Mouse (Mus musculus): Measurements from ENCODE around the gene Prox1. TPM values are rescaled to one million over a fixed set of nuclear protein-coding genes. Genes with fewer than 3 reads are reported as not detected.

Gene Prox1
- total RNA-seq (2021): 1 to 10 TPM; 8.5 to 9.0 TPM
- long read RNA-seq, experiment 1, partial matches to known transcripts: 0 of 2 reads
- long read RNA-seq, experiment 1, other reads (novel, unspliced or antisense): 2 of 2 reads
- long read RNA-seq, experiment 2, full-length matches to known transcripts: 1 of 3 reads
- long read RNA-seq, experiment 2, partial matches to known transcripts: 1 of 3 reads
- long read RNA-seq, experiment 2, other reads (novel, unspliced or antisense): 1 of 3 reads

DNA sequence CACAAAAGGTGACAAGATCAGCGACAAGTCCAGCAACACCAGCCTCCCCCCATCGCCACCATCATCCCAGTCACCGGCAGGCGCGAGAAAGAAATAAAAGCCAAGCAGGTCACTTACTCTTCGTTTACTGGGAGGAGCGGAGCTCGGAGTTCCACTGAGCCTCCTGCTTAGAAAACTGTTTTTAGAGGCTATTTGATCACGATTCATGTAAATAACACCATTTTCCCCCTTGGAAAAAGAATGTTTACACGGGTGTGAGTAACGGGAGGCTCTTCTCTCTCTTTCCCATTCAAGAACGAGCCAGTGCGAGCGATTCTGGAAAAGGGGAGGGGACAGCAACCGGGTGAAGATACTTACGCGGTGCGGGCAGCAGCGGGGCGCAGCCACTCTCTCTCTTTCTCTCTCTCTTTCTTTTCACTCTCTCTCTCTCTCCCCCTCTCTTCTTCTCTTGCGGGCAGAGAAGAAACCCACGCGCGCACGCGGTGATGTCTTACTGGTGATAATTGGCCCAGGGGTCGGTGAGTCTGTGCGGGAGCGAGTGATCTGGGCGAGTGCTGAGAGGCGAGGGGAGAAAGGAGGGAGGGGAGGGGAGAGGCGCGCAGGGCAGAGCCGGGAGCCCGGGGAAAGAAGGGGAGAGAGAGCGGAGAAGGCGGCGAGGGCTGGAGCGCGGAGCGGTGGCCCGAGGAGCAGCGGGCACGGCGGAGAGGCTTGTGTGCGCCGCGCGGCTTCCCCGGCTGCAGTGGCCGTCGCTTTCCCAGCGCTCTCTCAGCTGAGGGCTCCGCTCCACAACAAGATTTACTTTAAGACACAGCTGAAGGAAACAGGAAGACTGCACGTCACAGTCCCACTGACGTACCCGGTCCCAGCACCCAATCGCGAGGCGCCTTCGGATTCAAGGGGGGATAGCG is at the start of gene Prox1:
Gene Prox1 (minus strand): TSS at position 804 of the 908 bp plus-strand sequence.
- DNase-seq (ENCODE audit: low spot score in 2 of 2): peak; percentile 53 to 59

DNA sequence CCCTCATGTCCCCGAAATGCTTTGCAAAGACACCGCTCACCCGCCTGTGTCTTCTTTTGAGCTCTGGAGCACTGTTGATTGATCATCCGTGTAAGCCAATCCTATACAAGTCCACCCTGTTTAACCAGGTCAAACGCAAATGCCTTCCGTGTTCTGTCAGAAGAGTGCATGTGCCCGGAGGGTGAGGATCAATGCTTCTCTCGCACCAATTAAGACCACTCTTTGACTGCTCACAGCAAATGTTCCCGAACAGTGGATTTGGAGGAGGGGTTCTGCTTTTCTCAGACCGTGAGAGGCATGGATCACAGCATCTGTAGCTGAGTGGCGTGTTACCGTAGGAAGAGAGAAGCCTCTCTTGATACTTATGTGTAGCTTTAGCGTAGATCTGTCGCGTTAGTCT is 46.1 kb upstream of the Prox1 start:
- no peak for DNase-seq (ENCODE audit: low spot score in 2 of 2)

DNA sequence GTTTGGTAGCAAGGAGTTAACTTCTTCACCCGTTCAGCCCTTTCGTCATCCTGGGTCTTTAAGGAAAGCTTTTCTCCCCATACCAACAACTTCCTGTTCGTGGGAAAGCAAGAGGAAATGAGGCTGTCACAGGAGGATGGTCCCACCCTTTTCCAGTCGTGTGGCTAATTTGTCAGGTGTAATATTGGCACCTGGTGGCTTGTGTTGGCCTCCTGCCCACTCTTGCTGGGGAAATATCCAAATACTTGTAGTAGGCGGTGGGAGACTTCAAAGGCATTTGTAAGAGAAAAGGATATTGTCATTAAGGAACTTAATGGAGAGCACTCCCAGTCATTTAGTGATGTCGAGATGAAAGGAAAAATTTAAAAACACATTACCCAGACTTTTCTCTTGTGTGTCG is 44.1 kb upstream of the Prox1 start:
- no peak for DNase-seq (ENCODE audit: low spot score in 2 of 2)

- peak; percentile 7 to 26 for DNase-seq (ENCODE audit: low spot score in 2 of 2)
Measured at GRCm38 (mm10) chr1:190213175-190213574, 42.7 kb upstream of the Prox1 start.

GRCm38 (mm10) chr1:190207246-190207645 is 36.7 kb upstream of the Prox1 start:
- no peak for DNase-seq (ENCODE audit: low spot score in 2 of 2)

- no peak for DNase-seq (ENCODE audit: low spot score in 2 of 2)
Measured at GRCm38 (mm10) chr1:190205691-190206090, 35.2 kb upstream of the Prox1 start.

DNA sequence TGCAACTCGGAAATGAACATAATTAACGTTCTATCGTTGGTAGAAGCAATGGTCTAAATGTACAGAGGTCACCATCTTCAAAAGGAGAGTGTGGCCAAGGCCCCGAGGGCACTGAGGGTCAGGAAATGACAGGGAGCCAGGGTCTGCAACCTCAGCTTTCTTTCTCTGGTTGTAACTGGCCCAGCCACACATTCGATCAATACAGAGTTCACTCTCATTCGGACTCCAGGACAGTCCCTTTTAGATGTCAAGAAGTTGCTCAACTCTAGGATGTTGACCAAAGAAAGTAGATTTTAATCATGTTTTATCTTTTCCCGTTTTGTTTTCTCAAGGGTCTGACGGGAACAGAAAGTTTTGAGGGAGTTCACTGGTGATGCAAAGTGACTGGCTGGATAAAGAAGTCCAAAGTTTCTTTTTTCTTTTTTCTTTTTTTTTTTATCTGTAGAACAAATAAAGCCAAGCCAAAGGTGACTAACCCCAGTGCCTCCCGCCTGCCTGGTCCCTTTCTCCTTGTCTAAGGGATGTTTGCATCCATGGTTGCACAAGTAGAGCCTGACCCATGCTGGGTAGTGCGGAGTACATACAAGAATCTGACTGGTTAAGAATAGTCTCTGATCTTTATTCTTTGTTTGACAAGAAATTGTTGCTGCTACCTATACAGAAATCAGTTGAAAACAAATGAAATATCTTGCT is 34.0 kb upstream of the Prox1 start:
- DNase-seq (ENCODE audit: low spot score in 2 of 2): no peak

DNA sequence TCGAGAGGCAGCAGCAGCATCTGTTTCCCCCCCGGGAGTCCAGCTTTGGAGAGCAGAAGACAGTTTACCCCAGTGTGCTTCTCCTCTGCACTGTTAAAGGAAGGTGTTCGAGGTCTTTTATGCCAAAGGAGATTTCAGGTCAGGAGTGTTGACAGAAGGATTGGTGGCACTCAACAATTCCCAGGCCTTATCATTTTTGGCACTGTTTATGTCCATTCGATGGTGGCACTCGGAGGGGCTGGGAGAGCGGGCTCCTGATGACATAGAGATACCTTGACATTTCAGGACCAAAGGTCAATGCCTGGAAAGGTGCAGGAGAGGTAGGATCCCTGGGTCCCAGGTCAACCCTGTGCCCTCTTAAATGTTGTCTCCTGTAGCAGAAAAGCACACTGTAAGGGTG is 31.2 kb upstream of the Prox1 start:
- DNase-seq (ENCODE audit: low spot score in 2 of 2): no peak

DNA sequence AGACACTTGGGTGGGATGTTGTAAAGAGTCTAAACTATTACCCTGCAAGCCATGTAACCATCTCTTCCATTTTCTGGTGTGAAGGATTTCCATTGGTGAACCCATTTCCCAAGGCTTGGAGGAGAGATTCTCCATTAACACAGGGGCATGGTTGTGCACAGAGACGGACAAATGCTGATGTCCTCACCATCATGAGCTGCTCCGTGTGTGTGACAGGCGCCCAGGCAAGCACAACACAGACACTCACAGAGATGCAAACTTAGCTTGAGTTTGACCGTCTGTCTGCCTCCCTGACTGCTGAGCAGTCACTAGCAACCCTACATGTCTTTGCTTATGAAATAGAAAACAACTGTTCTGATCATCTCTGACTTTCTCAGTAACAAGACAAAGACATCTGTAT is 30.5 kb upstream of the Prox1 start:
- DNase-seq (ENCODE audit: low spot score in 2 of 2): no peak

DNA sequence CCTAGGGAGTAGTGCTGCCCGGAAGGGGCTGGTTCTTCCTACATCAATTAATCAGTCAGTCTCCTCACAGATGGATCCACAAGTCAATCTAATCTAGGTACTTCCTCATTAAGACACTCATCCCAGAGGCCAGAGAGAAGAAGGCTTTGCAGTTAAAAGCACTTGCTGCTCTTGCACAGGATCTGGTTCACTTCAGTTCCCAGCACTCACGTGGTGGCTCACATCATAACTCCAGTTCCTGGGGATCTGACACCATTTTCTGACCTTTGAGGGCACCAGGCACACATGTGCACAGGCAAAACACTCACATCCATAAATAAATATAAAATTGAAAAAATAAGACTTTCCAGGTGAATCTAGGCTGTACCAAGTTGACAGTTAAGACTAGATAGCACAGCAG is 27.7 kb upstream of the Prox1 start:
- no peak for DNase-seq (ENCODE audit: low spot score in 2 of 2)

- no peak for DNase-seq (ENCODE audit: low spot score in 2 of 2)
Measured at GRCm38 (mm10) chr1:190192011-190192410, 21.5 kb upstream of the Prox1 start.

DNA sequence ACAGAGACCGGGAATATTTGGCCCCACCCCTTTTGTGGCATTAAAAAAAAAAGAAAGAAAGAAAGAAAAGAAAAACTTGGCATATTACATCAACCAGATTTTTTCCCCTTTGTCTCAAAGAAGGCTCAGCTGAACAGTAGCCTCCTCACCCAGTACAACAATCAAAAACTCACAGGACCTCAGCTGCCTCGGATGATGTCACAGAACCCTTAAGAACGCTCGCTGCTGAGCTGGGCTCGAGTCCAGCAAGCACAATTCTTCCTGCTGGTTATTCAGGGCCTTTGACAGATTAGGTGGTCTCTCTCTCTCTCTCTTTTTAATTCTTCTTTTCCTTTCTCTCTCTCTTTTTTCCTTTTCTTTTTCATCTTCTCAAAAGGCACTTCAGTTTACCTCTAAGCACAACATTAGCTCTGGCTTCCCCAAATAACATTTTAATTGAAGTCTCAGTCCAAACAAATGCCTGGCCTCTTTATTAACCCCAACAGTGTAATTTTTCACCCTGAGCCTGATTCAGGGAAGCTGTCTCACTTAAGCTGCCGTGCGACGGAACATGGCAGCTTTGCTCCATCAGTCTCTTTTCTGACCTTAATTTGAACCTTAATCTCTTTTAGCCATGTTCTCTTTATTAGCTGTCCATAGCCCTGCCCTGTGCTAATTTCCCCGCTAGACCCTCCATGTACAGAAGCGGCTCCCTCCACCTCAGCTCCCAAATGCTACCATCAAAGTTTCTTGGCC is 19.9 kb upstream of the Prox1 start:
- no peak for DNase-seq (ENCODE audit: low spot score in 2 of 2)

- DNase-seq (ENCODE audit: low spot score in 2 of 2): no peak
Measured at GRCm38 (mm10) chr1:190189125-190189524, 18.6 kb upstream of the Prox1 start.

DNA sequence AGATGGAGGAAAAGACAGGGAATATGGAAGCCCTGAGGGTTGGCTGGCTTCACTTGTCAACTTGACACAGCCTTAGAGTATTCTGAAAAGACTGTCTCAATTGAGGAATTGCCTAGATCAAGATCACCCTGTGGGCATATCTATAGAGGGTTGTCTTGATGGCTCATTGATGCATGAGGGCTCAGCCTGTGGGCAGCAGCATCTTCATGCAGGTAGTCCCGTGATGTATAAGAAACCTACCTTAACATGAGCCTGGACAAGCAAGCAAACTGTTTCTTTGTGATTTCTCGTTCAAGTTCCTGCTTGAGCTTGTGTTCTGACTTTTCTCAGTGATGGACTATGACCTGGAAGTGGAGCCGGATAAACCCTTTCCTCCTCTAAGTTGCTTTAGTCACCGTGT is 15.8 kb upstream of the Prox1 start:
- no peak for DNase-seq (ENCODE audit: low spot score in 2 of 2)

- DNase-seq (ENCODE audit: low spot score in 2 of 2): no peak
Measured at GRCm38 (mm10) chr1:190185284-190185683, 14.8 kb upstream of the Prox1 start.

GRCm38 (mm10) chr1:190183574-190183973 is 13.1 kb upstream of the Prox1 start:
- DNase-seq (ENCODE audit: low spot score in 2 of 2): no peak

DNA sequence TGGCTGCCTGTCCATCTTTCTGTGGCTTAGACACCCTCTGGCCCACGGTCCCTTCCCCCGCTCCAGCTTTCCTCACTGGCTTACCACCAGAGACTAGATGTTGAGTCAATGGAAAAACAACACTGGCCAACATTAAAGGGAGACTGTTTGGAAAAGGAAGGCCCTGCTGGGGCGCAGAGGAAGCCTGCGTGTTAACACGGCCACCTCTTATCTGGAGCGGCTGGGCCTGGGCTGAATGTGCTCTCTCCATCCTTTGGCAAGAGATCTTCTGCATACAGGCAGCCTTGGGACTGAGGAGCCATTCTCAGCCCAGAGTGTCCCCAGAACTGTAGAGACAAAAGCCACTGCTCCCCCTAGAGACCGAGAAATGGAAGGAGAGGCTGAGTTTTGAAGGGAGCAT is 11.3 kb upstream of the Prox1 start:
- no peak for DNase-seq (ENCODE audit: low spot score in 2 of 2)

- DNase-seq (ENCODE audit: low spot score in 2 of 2): no peak
Measured at GRCm38 (mm10) chr1:190180861-190181260, 10.3 kb upstream of the Prox1 start.

- no peak for DNase-seq (ENCODE audit: low spot score in 2 of 2)
Measured at GRCm38 (mm10) chr1:190176961-190177360, 6.4 kb upstream of the Prox1 start.

DNA sequence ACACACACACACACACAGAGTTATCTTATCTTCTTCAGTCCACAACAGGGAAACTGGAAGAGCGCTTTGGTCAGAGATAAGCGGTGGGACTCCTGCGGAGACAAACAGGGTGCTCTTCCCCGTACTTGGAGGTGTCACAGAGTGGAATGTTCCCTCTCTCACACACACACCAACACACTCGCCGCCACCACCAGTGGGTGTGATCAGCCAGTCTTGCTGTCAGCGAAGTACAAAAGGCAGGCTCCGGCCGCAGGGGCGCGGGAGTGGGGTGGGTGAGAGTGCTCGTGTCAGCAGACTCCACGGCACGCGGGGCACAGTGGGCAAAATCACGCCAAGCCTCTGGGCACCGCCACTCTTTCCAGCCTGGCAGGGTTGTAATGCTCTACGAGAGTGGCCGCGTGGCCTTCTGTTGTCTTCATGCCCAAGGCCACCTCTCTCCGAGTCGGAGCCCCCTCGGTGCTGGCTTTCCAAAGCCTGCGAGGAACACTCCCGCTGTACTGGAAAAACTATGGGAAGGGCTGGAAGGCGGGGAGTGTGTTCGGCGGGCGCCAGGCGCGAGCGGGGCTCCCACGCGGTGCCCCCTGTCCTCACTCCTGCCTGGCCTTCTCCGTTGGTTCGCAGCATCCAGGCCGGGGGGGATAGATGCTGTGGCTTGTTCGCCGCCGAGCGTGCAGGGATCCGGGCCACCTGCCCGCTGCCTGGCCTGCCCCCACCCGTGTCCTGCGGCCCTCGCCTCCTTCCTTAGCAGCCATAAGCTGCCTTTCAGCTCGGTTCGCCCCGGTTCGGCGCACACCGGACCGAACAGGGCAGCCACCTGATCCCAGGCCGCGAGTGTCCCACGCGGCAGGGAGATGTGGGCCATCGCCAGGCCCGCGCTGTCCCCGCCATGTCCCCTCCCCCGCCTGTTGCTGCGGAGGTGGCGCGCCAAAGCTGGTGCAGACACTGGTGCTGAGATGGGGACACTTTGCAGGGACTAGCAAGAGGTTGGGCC is 4.5 kb upstream of the Prox1 start:
- DNase-seq (ENCODE audit: low spot score in 2 of 2): peak in 1 of 2 experiments; percentile 14
